Mouse (Mus musculus): Measurements from ENCODE around the gene Rpain. TPM values are rescaled to one million over a fixed set of nuclear protein-coding genes. Genes with fewer than 3 reads are reported as not detected.

Rpain gene
- polyA plus RNA-seq, 1 experiment, result 49.5 TPM

DNA sequence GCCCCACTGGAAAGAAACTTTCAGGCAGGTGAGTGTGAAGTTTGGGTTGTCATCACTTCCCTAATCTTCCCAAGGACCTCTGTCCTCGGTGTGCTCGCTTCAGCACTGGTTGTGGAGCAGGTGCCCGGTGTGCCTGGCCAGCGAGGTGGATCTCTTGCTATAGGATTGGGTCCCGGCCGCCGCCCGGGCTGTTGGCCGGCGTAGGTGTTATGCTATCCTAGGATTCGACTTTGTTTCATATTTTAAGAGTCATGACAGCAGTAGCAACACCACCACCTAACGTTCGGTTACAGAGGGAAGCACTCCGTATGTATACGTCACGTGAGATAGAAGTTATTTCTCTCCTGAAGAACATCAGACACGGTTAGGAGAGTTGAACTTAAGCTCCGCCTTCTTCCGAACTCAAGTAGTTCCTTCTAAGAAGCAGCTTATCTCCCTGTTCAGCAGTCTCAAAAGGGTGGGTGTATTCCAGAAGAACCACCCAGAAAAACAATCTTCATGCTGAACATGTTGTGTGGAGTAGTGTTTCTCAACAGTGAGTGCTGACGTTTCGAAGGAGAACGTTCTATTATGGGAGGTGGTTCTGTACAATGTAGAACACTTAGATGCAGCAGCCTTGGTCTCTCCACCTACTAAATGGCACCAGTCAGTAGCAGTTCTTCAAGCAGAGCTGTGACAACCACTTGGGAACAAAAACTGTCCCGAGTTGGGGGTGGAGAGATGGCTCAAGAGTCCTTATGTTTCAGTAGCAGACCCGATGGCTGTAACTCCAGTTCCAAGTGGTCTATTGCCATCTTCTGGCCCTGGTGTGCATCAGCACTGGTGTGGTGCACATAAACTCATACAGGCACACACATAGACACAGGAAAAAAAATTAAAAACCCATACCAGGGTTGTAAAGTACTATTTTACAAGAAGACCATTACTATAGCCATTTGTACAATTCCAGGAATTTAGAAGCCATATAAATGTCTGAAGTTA lies 837 bp downstream of the Rpain start:
- Histone ChIP-seq H3K36me3 (ENCODE audit: control insufficient read depth, insufficient read depth, low read length, poor library complexity, severe bottlenecking) (peaks cover 31% of the 10 kb centered on the region), H3K27ac (ENCODE audit: insufficient read depth, low read length) (no peak overlapping the region)
- peak; percentile 9 for TF ChIP-seq CTCF (IDR thresholded peaks at IDR 0.05; ENCODE audit: low read depth, low read length)
- TF ChIP-seq EP300 (IDR thresholded peaks at IDR 0.05; ENCODE audit: insufficient read depth, low read depth, low read length), result no peak
- no peak for TF ChIP-seq POLR2A (IDR thresholded peaks at IDR 0.05; ENCODE audit: insufficient read depth, low read length)

GRCm38 (mm10) chr11:70972586-70972985 lies 2.6 kb downstream of the Rpain start:
- no peak for TF ChIP-seq POLR2A (IDR thresholded peaks at IDR 0.05; ENCODE audit: insufficient read depth, low read length)
- TF ChIP-seq EP300 (IDR thresholded peaks at IDR 0.05; ENCODE audit: insufficient read depth, low read depth, low read length), result no peak
- no peak for TF ChIP-seq CTCF (IDR thresholded peaks at IDR 0.05; ENCODE audit: low read depth, low read length)
- Histone ChIP-seq H3K27ac (ENCODE audit: insufficient read depth, low read length) (no peak overlapping the region), H3K9ac (ENCODE audit: low read depth, poor library complexity, severe bottlenecking) (no peak overlapping the region), H3K36me3 (ENCODE audit: control insufficient read depth, insufficient read depth, low read length, poor library complexity, severe bottlenecking) (peaks cover 36% of the 10 kb centered on the region), H3K4me3 (ENCODE audit: low read depth, low read length) (no peak overlapping the region), H3K27me3 (ENCODE audit: control insufficient read depth, insufficient read depth, low read length, poor library complexity, severe bottlenecking) (no peaks in the 10 kb centered on the region), H3K9me3 (replicated peaks; ENCODE audit: control insufficient read depth, insufficient read depth, low read length, poor library complexity, severe bottlenecking) (no peaks in the 10 kb centered on the region), H3K4me1 (ENCODE audit: control insufficient read depth, insufficient read depth, low read length) (no peaks in the 10 kb centered on the region)

More for the DNA sequence above, 837 bp downstream of the Rpain start:
- no peaks in the 10 kb centered on the region for H3K9me3 ChIP-seq (replicated peaks; ENCODE audit: control insufficient read depth, insufficient read depth, low read length, poor library complexity, severe bottlenecking)
- no peaks in the 10 kb centered on the region for H3K27me3 ChIP-seq (ENCODE audit: control insufficient read depth, insufficient read depth, low read length, poor library complexity, severe bottlenecking)
- H3K4me1 ChIP-seq (ENCODE audit: control insufficient read depth, insufficient read depth, low read length), result no peaks in the 10 kb centered on the region
- peak overlapping the region; percentile 81 for H3K4me3 ChIP-seq (ENCODE audit: low read depth, low read length)
- peak overlapping the region; percentile 32 for H3K9ac ChIP-seq (ENCODE audit: low read depth, poor library complexity, severe bottlenecking)

DNA sequence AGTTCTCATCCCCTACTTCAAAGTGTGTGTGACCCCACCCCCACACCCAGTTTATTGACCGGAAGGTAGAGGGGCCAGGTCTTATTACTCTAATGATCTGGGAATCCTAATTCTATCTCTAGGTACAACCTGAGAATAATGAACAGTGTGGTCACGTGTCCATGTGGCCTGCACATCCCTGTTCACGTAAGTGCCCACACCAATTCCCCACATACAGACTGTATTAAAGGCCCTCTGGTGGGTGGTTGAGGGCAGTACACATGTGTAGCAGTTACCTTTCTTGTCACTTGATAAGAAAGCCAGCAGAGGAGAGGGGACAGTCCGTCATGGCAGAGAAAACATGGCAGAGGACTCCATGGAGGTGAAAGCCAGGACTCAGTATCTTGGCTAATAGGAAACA lies 3.9 kb downstream of the Rpain start:
- H3K27ac ChIP-seq (ENCODE audit: insufficient read depth, low read length), result no peak overlapping the region
- TF ChIP-seq POLR2A (IDR thresholded peaks at IDR 0.05; ENCODE audit: insufficient read depth, low read length) (no peak), CTCF (IDR thresholded peaks at IDR 0.05; ENCODE audit: low read depth, low read length) (no peak), EP300 (IDR thresholded peaks at IDR 0.05; ENCODE audit: insufficient read depth, low read depth, low read length) (no peak)
- H3K9me3 ChIP-seq (replicated peaks; ENCODE audit: control insufficient read depth, insufficient read depth, low read length, poor library complexity, severe bottlenecking), result no peaks in the 10 kb centered on the region
- no peak overlapping the region for H3K9ac ChIP-seq (ENCODE audit: low read depth, poor library complexity, severe bottlenecking)
- H3K27me3 ChIP-seq (ENCODE audit: control insufficient read depth, insufficient read depth, low read length, poor library complexity, severe bottlenecking), result no peaks in the 10 kb centered on the region
- H3K36me3 ChIP-seq (ENCODE audit: control insufficient read depth, insufficient read depth, low read length, poor library complexity, severe bottlenecking), result peaks cover 44% of the 10 kb centered on the region
- H3K4me1 ChIP-seq (ENCODE audit: control insufficient read depth, insufficient read depth, low read length), result no peaks in the 10 kb centered on the region
- no peak overlapping the region for H3K4me3 ChIP-seq (ENCODE audit: low read depth, low read length)

DNA sequence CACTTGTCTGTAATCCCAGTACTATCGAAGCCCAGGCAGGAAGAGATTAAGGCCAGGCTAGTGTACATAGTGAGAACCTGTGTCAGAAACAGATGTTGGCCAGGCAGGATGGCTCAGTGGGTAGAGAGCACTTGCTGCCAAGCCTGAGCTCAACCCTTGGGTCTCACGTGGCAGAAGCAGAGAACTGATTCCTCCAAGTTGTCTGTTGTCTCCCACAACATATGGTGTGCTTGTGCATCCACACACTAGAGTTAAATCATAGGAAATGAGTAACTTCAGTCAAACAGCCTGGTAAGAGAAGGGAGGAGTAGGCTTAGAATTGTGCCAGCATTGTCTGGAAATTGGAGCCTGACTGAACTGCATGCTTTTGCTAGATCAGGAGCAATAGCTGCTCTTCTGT lies 5.2 kb downstream of the Rpain start:
- no peak overlapping the region for H3K27ac ChIP-seq (ENCODE audit: insufficient read depth, low read length)
- H3K4me3 ChIP-seq (ENCODE audit: low read depth, low read length), result no peak overlapping the region
- H3K27me3 ChIP-seq (ENCODE audit: control insufficient read depth, insufficient read depth, low read length, poor library complexity, severe bottlenecking), result no peaks in the 10 kb centered on the region
- H3K36me3 ChIP-seq (ENCODE audit: control insufficient read depth, insufficient read depth, low read length, poor library complexity, severe bottlenecking), result peaks cover 56% of the 10 kb centered on the region
- H3K4me1 ChIP-seq (ENCODE audit: control insufficient read depth, insufficient read depth, low read length), result no peaks in the 10 kb centered on the region
- TF ChIP-seq POLR2A (IDR thresholded peaks at IDR 0.05; ENCODE audit: insufficient read depth, low read length), result no peak
- TF ChIP-seq EP300 (IDR thresholded peaks at IDR 0.05; ENCODE audit: insufficient read depth, low read depth, low read length), result no peak
- TF ChIP-seq CTCF (IDR thresholded peaks at IDR 0.05; ENCODE audit: low read depth, low read length), result no peak
- H3K9me3 ChIP-seq (replicated peaks; ENCODE audit: control insufficient read depth, insufficient read depth, low read length, poor library complexity, severe bottlenecking), result no peaks in the 10 kb centered on the region
- no peak overlapping the region for H3K9ac ChIP-seq (ENCODE audit: low read depth, poor library complexity, severe bottlenecking)

GRCm38 (mm10) chr11:70977293-70977692 lies 7.3 kb downstream of the Rpain start:
- TF ChIP-seq CTCF (IDR thresholded peaks at IDR 0.05; ENCODE audit: low read depth, low read length), result no peak
- no peak for TF ChIP-seq POLR2A (IDR thresholded peaks at IDR 0.05; ENCODE audit: insufficient read depth, low read length)
- TF ChIP-seq EP300 (IDR thresholded peaks at IDR 0.05; ENCODE audit: insufficient read depth, low read depth, low read length), result no peak
- Histone ChIP-seq H3K36me3 (ENCODE audit: control insufficient read depth, insufficient read depth, low read length, poor library complexity, severe bottlenecking) (peaks cover 70% of the 10 kb centered on the region), H3K9ac (ENCODE audit: low read depth, poor library complexity, severe bottlenecking) (no peak overlapping the region), H3K4me1 (ENCODE audit: control insufficient read depth, insufficient read depth, low read length) (no peaks in the 10 kb centered on the region), H3K4me3 (ENCODE audit: low read depth, low read length) (no peak overlapping the region), H3K27me3 (ENCODE audit: control insufficient read depth, insufficient read depth, low read length, poor library complexity, severe bottlenecking) (no peaks in the 10 kb centered on the region), H3K27ac (ENCODE audit: insufficient read depth, low read length) (0 out of 2 replicates have a peak overlapping the region, but pooled peaks have one; percentile 3), H3K9me3 (replicated peaks; ENCODE audit: control insufficient read depth, insufficient read depth, low read length, poor library complexity, severe bottlenecking) (no peaks in the 10 kb centered on the region)

- TF ChIP-seq CTCF (IDR thresholded peaks at IDR 0.05; ENCODE audit: low read depth, low read length) (no peak), EP300 (IDR thresholded peaks at IDR 0.05; ENCODE audit: insufficient read depth, low read depth, low read length) (no peak), POLR2A (IDR thresholded peaks at IDR 0.05; ENCODE audit: insufficient read depth, low read length) (no peak)
- H3K9ac ChIP-seq (ENCODE audit: low read depth, poor library complexity, severe bottlenecking), result 0 out of 2 replicates have a peak overlapping the region, but pooled peaks have one; percentile 24
Measured at GRCm38 (mm10) chr11:70980232-70980631, 10.2 kb downstream of the Rpain start.

More at GRCm38 (mm10) chr11:70980232-70980631, 10.2 kb downstream of the Rpain start:
- H3K27ac ChIP-seq (ENCODE audit: insufficient read depth, low read length), result no peak overlapping the region
- H3K4me3 ChIP-seq (ENCODE audit: low read depth, low read length), result no peak overlapping the region
- no peaks in the 10 kb centered on the region for H3K27me3 ChIP-seq (ENCODE audit: control insufficient read depth, insufficient read depth, low read length, poor library complexity, severe bottlenecking)
- no peaks in the 10 kb centered on the region for H3K4me1 ChIP-seq (ENCODE audit: control insufficient read depth, insufficient read depth, low read length)
- H3K36me3 ChIP-seq (ENCODE audit: control insufficient read depth, insufficient read depth, low read length, poor library complexity, severe bottlenecking), result peaks cover 65% of the 10 kb centered on the region
- H3K9me3 ChIP-seq (replicated peaks; ENCODE audit: control insufficient read depth, insufficient read depth, low read length, poor library complexity, severe bottlenecking), result no peaks in the 10 kb centered on the region

Data from ES-Bruce4 (cell line).